Mouse (Mus musculus) Patski (cell line): ENCODE results near the gene Cyb5b. TPM values are rescaled to one million over a fixed set of nuclear protein-coding genes. Genes with fewer than 3 reads are reported as not detected.

Experiments used
- ATAC-seq: fragments of 100-300 bp; one replicate; pipeline ENCODE4 v1.8.0; 2021
- CTCF ChIA-PET: fragments of 350-600 bp; sonication (Branson Sonifier 250); formaldehyde crosslinking; loops from one replicate; lab custom pipeline; 2022; ENCODE audit warnings: inconsistent platforms; lab: Charles Lee
- POLR2A ChIA-PET: fragments of 350-600 bp; sonication (Branson Sonifier 250); formaldehyde crosslinking; loops from one replicate; lab custom pipeline; 2022; ENCODE audit warnings: antibody characterized with exemption, inconsistent platforms; lab: Charles Lee
- DNase-seq: peaks from one replicate; pipeline ENCODE4 v3.0.0-alpha.2; 2011; ENCODE audit warnings: low read depth, low spot score
- H3K27me3 ChIP-seq: fragments of 371-371 bp; one replicate; pipeline ENCODE4 v1.5.1; 2021
- CTCF ChIP-seq: fragments of 100-300 bp; IDR thresholded peaks from one replicate; pipeline ENCODE4 v1.5.1; 2021
- in situ Hi-C: fragments of 300-500 bp; cut with MboI; formaldehyde crosslinking; loops from 3 replicates; pipeline ENCODE4 v1.11.1; 2018; ENCODE audit warnings: low pct_unique_long_range_greater_than_20kb, mixed read lengths
- polyA plus RNA-seq: library from polyadenylated mRNA; unstranded; gene quantifications from one replicate; pipeline ENCODE4 v1.2.3, GENCODE M21; 2021

Cyb5b gene
- polyA plus RNA-seq, 1 experiment from 2014 or later = 136 TPM

DNA sequence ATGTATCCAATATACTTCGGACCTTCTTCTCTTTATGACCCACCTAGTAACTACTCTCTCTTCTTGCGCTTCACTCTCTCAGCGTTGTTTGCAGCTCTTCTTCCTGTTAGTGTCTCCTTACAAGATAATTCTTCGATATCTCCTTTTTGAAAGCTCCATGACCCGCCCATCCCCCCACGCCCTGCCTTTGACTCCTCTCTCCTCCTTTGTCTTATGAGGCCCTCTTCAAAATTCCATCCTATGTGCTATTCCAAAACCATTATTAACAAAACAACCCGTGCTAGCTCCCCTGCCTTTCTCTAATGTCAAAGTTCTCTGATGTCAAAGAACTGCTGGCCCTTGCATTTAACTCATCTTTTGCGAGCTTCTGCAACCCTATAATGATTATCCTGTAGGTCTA, 67.7 kb downstream of the Cyb5b start:
- CTCF ChIA-PET = interaction anchor here (0.5 to 1.3 kb wide), 3 partner anchors 65 to 1484 kb away, joined by 3 read pairs; no protein-coding TSS in a partner anchor
- no peaks in the 10 kb centered on the region for H3K27me3 ChIP-seq
- TF ChIP-seq CTCF = no peak
- POLR2A ChIA-PET = interaction anchor here (0.6 kb wide), 1 partner anchor 12 kb away, joined by 4 read pairs; no protein-coding TSS in a partner anchor
- ATAC-seq (no peak), DNase-seq (no peak)
- in situ Hi-C loops = no loop called here

DNA sequence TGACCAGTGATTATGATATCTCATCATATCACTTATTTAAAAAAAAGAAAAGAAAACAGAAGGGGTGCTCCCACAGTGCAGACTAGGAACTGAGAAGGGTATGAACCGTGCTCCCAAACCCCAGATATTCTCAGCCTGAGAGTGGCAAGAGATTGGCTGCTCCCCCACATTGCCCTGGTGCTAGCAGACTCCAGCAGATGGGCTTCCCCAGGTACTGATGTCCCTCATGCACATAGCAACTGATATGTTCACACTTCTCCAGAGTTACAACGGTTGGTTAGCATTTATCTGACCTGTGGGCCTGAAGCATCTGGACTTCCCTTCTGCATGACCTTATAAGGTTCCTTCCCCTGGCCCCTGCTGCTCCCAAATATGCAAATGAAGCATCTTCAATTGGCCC, 68.6 kb downstream of the Cyb5b start:
- TF ChIP-seq CTCF = no peak
- ChIA-PET CTCF (interaction anchor here (0.8 to 1.3 kb wide), 2 partner anchors 66 to 103 kb away, joined by 3 read pairs; no protein-coding TSS in a partner anchor), POLR2A (no interaction called here)
- in situ Hi-C loops = no loop called here
- no peak for ATAC-seq
- H3K27me3 ChIP-seq = no peaks in the 10 kb centered on the region
- DNase-seq = no peak

DNA sequence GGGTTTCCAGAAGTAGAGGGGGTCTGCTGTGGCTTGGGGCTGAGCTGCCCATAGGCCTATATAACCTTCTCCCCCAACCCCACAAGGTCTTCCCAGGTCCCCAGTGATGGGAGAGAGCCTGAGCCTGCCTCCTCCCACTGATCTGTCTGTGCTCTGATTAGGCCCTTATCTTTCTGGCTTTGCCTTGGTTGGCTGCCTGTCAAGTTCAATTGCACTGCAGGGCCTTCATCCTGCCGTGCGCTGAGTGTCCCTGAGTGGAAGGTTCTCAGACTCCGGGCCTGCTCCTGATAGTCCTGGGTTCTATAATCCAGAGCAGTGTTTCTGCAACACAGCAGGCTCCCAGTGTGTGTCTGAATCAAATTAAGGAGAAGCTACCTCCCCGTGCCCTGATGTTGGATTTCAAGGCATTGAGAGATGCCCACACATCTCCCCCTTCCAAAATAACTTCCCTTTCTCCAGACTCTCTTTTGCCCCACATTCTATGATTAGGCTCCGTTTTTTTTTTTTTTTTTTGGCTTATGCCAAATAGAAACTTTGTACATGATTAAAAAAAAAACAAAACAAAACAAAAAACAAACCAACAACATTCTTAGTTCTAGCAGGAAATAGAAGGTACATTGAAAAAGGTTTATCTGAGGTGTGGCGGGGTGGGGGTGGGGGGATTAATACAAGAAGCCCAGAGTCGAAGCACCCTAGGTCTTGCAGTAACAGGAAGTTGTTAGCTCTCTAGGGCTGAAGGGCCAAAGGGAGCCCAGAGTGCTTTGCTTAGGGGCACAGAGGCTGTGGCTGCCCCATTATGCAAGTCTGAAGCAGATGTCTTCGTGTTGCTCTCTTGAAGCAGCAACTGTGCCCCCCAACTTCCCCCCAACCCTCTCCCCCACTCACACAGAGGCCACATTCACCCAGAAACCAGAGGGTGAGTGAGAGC, 71.7 kb downstream of the Cyb5b start:
- in situ Hi-C loops = no loop called here
- DNase-seq = no peak
- CTCF ChIA-PET = interaction anchor here (0.9 to 1.7 kb wide), 2 partner anchors 26 to 86 kb away, joined by 3 to 4 read pairs; no protein-coding TSS in a partner anchor
- ATAC-seq = no peak
- H3K27me3 ChIP-seq = no peaks in the 10 kb centered on the region
- TF ChIP-seq CTCF = no peak
- POLR2A ChIA-PET = interaction anchor here (0.5 to 0.6 kb wide), 2 partner anchors 16 to 1977 kb away, joined by 4 to 8 read pairs; no protein-coding TSS in a partner anchor

DNA sequence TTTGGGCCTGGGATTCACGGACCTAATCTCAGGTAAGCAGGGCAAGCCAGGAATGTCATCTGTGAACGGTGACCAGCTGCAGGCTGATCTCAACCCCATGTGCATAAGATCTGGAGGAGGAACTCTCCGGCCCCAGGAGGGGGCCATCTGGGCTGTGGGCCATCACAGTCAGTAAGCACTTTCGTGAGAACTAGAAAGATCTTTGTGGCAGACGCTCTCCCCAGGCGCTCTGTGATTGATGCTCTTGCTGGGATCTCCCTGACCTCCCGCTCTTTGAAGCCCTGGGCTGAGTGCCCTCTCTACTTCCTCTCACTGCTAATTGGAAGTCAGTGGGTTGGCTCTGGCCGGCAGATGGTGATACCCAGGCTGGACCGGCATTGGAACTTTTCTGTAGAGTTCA, 75.7 kb downstream of the Cyb5b start:
- CTCF ChIA-PET = interaction anchor here (1.4 kb wide), 1 partner anchor 19 kb away, joined by 4 read pairs; no protein-coding TSS in a partner anchor
- ATAC-seq = no peak
- DNase-seq = no peak
- POLR2A ChIA-PET = no interaction called here
- H3K27me3 ChIP-seq = no peaks in the 10 kb centered on the region
- TF ChIP-seq CTCF = no peak
- in situ Hi-C loops = no loop called here

DNA sequence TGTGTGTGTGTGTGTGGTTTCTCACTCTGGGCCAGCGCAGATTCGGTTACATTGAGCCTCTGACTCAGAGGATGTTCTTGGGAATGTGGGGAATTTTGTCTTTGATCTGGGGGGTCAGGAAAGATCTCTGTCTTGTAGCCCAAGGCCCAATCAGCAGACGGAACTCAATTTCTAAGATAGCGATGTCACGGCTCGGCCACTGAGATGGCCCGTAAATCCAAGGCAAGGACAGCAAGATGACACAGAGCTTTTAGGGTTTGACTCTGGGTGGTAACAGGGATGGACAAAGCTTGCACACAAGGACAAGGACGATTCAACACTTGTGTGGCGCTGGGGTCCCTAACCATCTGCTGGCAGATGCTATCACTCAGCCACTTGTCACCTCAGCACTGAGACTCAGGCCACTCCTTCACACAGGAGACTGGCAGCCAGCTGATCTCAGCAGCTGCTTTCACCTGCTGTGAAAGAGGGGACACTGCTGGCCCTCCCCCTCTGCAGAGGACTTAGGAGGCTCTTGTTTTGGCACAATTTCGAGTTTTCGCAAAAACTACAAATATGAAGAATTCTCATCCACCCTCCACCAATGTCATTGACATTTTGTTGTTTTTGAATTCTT, 76.7 kb downstream of the Cyb5b start:
- ChIA-PET CTCF (no interaction called here), POLR2A (no interaction called here)
- DNase-seq = no peak
- ATAC-seq = no peak
- no peak for TF ChIP-seq CTCF
- no peaks in the 10 kb centered on the region for H3K27me3 ChIP-seq
- in situ Hi-C loops = no loop called here

DNA sequence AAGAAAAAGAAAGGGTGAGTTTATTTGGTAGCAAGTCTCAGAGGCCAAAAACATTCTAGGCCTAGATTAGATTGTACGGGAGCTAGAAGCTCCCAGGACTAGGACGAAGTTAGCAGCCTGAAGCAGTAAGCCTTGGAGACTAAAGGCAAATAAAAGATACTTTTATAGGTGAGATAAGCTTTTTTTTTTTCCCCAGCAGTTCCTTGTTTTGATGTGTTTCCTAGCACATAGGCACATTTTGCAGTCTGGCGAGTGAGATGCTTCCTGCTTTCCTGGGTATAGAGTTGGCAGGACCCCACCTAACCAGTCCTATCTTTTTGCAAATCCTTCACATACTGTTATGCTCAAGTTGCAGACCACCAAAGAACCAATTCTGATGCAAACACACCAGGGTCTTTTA, 82.8 kb downstream of the Cyb5b start:
- POLR2A ChIA-PET = no interaction called here

DNA sequence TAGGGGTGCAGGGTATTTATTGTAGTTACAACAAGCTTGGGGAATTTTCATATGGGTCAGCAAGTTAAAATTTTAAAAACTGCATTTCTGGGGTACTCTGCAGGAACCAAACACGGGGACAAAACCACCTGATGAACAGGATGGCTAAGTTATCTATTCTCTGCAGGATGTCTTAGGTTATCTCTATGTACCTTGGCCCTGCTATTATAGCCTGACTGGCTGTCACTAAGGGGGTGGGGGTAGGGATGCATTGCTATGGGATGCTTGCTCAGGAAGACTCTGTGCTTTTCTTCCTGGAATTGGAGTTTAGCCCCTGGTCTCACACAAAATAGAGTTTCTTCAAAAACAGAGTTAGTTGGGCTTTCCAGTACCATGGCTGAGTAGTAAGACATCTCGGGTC, 83.3 kb downstream of the Cyb5b start:
- in situ Hi-C loops = no loop called here
- ChIA-PET CTCF (no interaction called here), POLR2A (no interaction called here)
- DNase-seq (no peak), ATAC-seq (no peak)
- TF ChIP-seq CTCF = no peak
- H3K27me3 ChIP-seq = no peaks in the 10 kb centered on the region

More for the DNA sequence above, 82.8 kb downstream of the Cyb5b start:
- CTCF ChIA-PET = no interaction called here
- no peak for DNase-seq
- in situ Hi-C loops = no loop called here
- H3K27me3 ChIP-seq = no peaks in the 10 kb centered on the region
- ATAC-seq = no peak
- no peak for TF ChIP-seq CTCF

Other genes with a start within 250 kb of the Cyb5b start
- gene Sntb2, start 214.9 kb upstream of the Cyb5b start, polyA plus RNA-seq = 33.4 TPM
- 57.2 TPM for gene Vps4a, start 119.4 kb upstream of the Cyb5b start, polyA plus RNA-seq
- 36.9 TPM for gene Pdf, start 102.0 kb upstream of the Cyb5b start, polyA plus RNA-seq
- gene Cog8, start 94.0 kb upstream of the Cyb5b start, polyA plus RNA-seq = 31.1 TPM
- gene Nip7, start 93.8 kb upstream of the Cyb5b start, polyA plus RNA-seq = 60.4 TPM
- 0.42 TPM for gene Tmed6, start 85.0 kb upstream of the Cyb5b start, polyA plus RNA-seq
- 25.3 TPM for gene Terf2, start 54.1 kb upstream of the Cyb5b start, polyA plus RNA-seq
- 113 TPM for gene Nfat5, start 142.8 kb downstream of the Cyb5b start, polyA plus RNA-seq